ENCODE assay signal across 19 mouse cellular contexts in genomic region chr7:122562586-122562985, GRCm38 (mm10).
DNase-seq lines count a peak whose midpoint lies in the region; ATAC-seq and TF ChIP-seq lines count a peak whose summit lies in the region.
"Had no signal": no experiment of that assay in that cellular context is flagged by ENCODE, and none has a peak within 500 bp of the region (broad histone marks: within the 10 kb centered on the region; RNA-seq: fewer than 3 reads in every experiment).

No protein-coding gene starts in this region.

- H3K36me3 ChIP-seq in kidney, adult 2 months (ENCODE audit: control insufficient read depth, insufficient read depth, low read length) = no peaks in the 10 kb centered on the region
- no peaks in the 10 kb centered on the region for H3K36me3 ChIP-seq in myocyte (ENCODE audit: control insufficient read depth, insufficient read depth)
- no peaks in the 10 kb centered on the region for H3K36me3 ChIP-seq in hindbrain, embryonic 11.5 days (ENCODE audit: control insufficient read depth, insufficient read depth, low read length)
- H3K36me3 ChIP-seq: heart, embryonic 13.5 days; hindbrain, embryonic 13.5 days; limb, embryonic 10.5 days; liver, embryonic 13.5 days had no signal

- no peak for TF ChIP-seq CTCF in kidney, adult 2 months (conservative IDR thresholded peaks at IDR 0.05; ENCODE audit: insufficient read depth, insufficient read length, low read depth, low read length)

- no peak overlapping the region for H3K9ac ChIP-seq in hindbrain, embryonic 11.5 days (ENCODE audit: low read depth, low read length)
- H3K9ac ChIP-seq: heart, embryonic 13.5 days; hindbrain, embryonic 13.5 days; liver, embryonic 13.5 days had no signal

- H3K27ac ChIP-seq in kidney, adult 2 months (ENCODE audit: insufficient read depth, low read depth, low read length) = no peak overlapping the region
- no peak overlapping the region for H3K27ac ChIP-seq in hindbrain, embryonic 11.5 days (ENCODE audit: low read depth, low read length)
- H3K27ac ChIP-seq: heart, embryonic 13.5 days; hindbrain, embryonic 13.5 days; left cerebral cortex, adult 2 months; limb, embryonic 10.5 days; liver, embryonic 13.5 days; macrophage had no signal

- no peak for ATAC-seq in hindbrain, embryonic 11.5 days (ENCODE audit: low FRiP score)

- no peaks in the 10 kb centered on the region for H3K9me3 ChIP-seq in hindbrain, embryonic 11.5 days (ENCODE audit: control insufficient read depth, low read length)
- H3K9me3 ChIP-seq: heart, embryonic 13.5 days; hindbrain, embryonic 13.5 days; limb, embryonic 10.5 days; liver, embryonic 13.5 days had no signal

- no peak overlapping the region for H3K4me3 ChIP-seq in kidney, adult 2 months (ENCODE audit: insufficient read depth, low read depth, low read length)
- H3K4me3 ChIP-seq in myocyte = no peak overlapping the region
- H3K4me3 ChIP-seq in hindbrain, embryonic 11.5 days (ENCODE audit: low read depth, low read length) = no peak overlapping the region
- H3K4me3 ChIP-seq: heart, embryonic 13.5 days; hindbrain, embryonic 13.5 days; left cerebral cortex, adult 2 months; limb, embryonic 10.5 days; liver, embryonic 13.5 days had no signal

- no peaks in the 10 kb centered on the region for H3K79me2 ChIP-seq in myocyte (ENCODE audit: control insufficient read depth, insufficient read depth)

- no peak for TF ChIP-seq POLR2A in kidney, adult 2 months (IDR thresholded peaks at IDR 0.05; ENCODE audit: low read depth, low read length)
- TF ChIP-seq POLR2A in myocyte (IDR thresholded peaks at IDR 0.05; ENCODE audit: insufficient read length, low read depth) = no peak

- DNase-seq in adrenal gland, postnatal 14 days = peak; percentile 28
- DNase-seq in adrenal gland, postnatal 10 days = no peak
- peak; percentile 9 for DNase-seq in kidney, adult 2 months
- DNase-seq in kidney, postnatal 25 days = no peak
- peak; percentile 13 for DNase-seq in urinary bladder, postnatal 14 days (ENCODE audit: low spot score)
- DNase-seq in urinary bladder, adult 18-20 months (ENCODE audit: low spot score in 2 of 2) = no peak
- DNase-seq in hindbrain, embryonic 11.5 days (ENCODE audit: low spot score) = no peak
- DNase-seq: B cell, adult 2 months; cerebellum, postnatal 10 days; gastrocnemius, postnatal 10 days; liver, embryonic 13.5 days; thymus, postnatal 36 days had no signal

- no peak overlapping the region for H3ac ChIP-seq in myocyte (ENCODE audit: control insufficient read depth, insufficient read length)

- peak overlapping the region; percentile 10 for H3K4me2 ChIP-seq in myocyte (ENCODE audit: low read depth)
- no peak overlapping the region for H3K4me2 ChIP-seq in hindbrain, embryonic 11.5 days (replicated peaks; ENCODE audit: low read depth, low read length)
- H3K4me2 ChIP-seq: heart, embryonic 13.5 days; hindbrain, embryonic 13.5 days; liver, embryonic 13.5 days; midbrain, embryonic 11.5 days had no signal

- 58% methylated on average over 5 of the region's 5 CpGs for WGBS in kidney, adult 2 months
- WGBS in hindbrain, embryonic 11.5 days = 83% methylated on average over 5 of the region's 5 CpGs

- H3K4me1 ChIP-seq in kidney, adult 2 months (ENCODE audit: control insufficient read depth, insufficient read depth, low read length) = 0 out of 2 replicates have a peak, but pooled peaks cover 2% of the 10 kb centered on the region
- H3K4me1 ChIP-seq in hindbrain, embryonic 11.5 days (replicated peaks; ENCODE audit: control insufficient read depth, insufficient read depth, low read length) = peaks cover 5% of the 10 kb centered on the region
- H3K4me1 ChIP-seq: liver, embryonic 13.5 days had no signal

- no peaks in the 10 kb centered on the region for H3K27me3 ChIP-seq in kidney, adult 2 months (replicated peaks; ENCODE audit: control insufficient read depth, insufficient read depth, low read length)
- no peaks in the 10 kb centered on the region for H3K27me3 ChIP-seq in myocyte (ENCODE audit: control insufficient read depth, insufficient read depth, insufficient read length)
- H3K27me3 ChIP-seq in hindbrain, embryonic 11.5 days (ENCODE audit: control insufficient read depth, insufficient read depth, low read length) = no peaks in the 10 kb centered on the region
- H3K27me3 ChIP-seq: heart, embryonic 13.5 days; hindbrain, embryonic 13.5 days; liver, embryonic 13.5 days had no signal

TF ChIP-seq in myocyte, 11 proteins besides CTCF, POLR2A, EP300 and RAD21:
- no peak for TF ChIP-seq MYOG (IDR thresholded peaks at IDR 0.05; ENCODE audit: control insufficient read depth in 1 of 3, insufficient read depth in 1 of 3, insufficient read length in 2 of 3, low read depth in 2 of 3)
- no peak for TF ChIP-seq MYOD1 (IDR thresholded peaks at IDR 0.05; ENCODE audit: control insufficient read depth in 1 of 3, insufficient read length in 2 of 3, low read depth in 2 of 3)
- no peak for TF ChIP-seq USF1 (IDR thresholded peaks at IDR 0.05; ENCODE audit: low read depth)
- TF ChIP-seq MAX (IDR thresholded peaks at IDR 0.05; ENCODE audit: low read depth) = no peak
- no peak for TF ChIP-seq TCF3 (IDR thresholded peaks at IDR 0.05; ENCODE audit: insufficient read length, low read depth)
- TF ChIP-seq REST (IDR thresholded peaks at IDR 0.05; ENCODE audit: insufficient read depth, insufficient read length) = no peak
- TF ChIP-seq TCF12 (IDR thresholded peaks at IDR 0.05; ENCODE audit: insufficient read depth, poor library complexity, severe bottlenecking) = no peak
- TF ChIP-seq E2F4 (IDR thresholded peaks at IDR 0.05; ENCODE audit: insufficient read depth) = no peak
- no peak for TF ChIP-seq POLR2AphosphoS2 (IDR thresholded peaks at IDR 0.05; ENCODE audit: insufficient read length, low read depth)

Comparison
In these comparisons a context has a peak if more than half of its experiments do, and no peak if none do; other contexts are left out.
1. DNase-seq: peak in adrenal gland, postnatal 14 days (single experiment), kidney, adult 2 months (single experiment) and urinary bladder, postnatal 14 days (single experiment); none in adrenal gland, postnatal 10 days (single experiment), kidney, postnatal 25 days (0 of 2), urinary bladder, adult 18-20 months (0 of 2) and hindbrain, embryonic 11.5 days (single experiment).